Mouse (Mus musculus): ENCODE measurements around the gene Repin1.
A peak's percentile ranks its signal among the peaks of the same experiment; 100 is the strongest.

The Repin1 gene

DNA sequence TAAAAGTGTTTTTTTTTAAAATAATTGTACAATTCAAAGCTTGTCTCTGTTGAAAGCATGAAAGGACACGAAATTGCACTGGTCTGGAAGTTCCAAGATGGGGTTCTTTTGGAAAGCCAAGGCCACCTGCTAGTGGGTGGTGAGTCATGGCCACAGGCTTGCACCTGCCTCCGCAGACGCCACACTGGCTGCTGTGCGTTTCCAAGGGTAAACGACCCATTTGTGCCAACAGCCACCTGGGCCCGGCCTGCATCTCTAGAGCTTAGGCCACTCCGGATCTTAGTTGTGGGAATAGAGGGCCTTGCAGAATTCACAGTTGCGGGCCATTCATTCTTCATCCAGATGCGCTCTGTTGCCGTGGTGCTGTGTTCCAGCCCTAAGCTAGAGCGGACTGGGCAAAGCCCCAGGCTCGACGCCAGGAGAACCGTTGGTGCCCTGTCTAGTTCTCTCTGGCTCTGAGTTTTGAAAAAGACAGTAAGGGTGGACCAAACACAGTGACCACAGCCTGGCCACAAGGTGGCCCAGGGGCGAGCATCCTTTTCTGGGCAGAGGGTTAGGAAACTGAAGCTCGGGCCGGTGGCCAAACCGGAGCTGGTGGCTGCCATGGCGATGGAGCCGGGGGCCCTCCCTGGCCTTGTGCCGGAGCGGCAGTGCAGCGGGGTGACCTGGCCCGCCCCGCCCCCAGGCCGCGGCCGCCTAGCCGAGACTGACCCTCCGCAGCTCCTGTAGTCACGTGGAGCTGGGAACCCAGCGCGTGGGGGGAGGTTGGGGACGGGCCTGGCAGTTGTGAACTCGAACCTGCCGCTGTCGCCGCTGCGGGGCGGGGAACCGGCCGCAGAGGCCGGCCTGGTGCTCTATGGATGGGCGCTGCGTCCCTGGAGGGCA, at the start of gene Repin1, which contains the start of gene Gm44965:
Repin1 (plus strand) TSS at position 726 of the 885 bp plus-strand sequence.
Gm44965 (plus strand) TSS at position 784 of the 885 bp plus-strand sequence.
- peak; percentile 94 to 96 for DNase-seq

DNA sequence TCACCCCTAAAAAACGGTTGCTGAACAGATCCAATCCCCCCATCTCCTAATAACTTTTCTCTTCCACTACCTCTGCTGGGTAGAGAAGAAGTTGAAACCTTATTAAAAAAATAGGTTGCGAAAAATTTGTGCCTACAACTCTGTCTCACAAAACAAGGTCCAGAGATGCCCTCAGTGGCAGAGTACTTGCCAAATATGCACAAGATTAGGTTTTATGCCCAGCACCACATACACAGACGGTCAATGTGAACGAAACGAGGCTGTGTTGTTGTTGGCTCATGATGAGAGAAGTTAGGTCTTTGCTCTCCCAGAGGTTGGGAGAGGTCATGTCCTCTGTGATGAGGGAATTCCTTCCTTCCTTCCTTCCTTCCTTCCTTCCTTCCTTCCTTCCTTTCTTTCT, 48.4 kb upstream of the Repin1 start:
- no peak for DNase-seq

- DNase-seq: peak in 1 of 2 experiments; percentile 57
These were observed 47.4 kb upstream of the Repin1 start for GRCm38 (mm10) chr6:48546271-48546670.

DNA sequence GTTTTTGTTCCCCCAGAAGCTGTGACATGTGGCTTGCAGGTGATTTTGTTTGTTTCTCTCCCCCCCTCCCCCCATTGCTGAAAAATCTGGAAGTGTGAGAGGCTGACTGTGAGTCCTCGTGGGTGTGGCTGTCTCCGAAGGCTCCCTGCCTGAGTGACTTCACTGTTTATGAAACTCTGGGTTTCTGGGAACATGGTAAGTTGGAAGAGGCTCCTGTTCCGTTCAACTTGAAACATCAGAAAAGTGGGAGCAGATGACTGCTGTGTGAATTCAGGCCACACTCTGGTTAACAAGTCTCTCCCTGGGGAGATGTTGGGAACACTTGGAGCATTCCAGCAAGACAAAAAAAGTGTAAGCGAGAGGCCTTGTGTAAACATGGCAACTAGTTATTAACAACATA, 46.8 kb upstream of the Repin1 start:
- DNase-seq: no peak

GRCm38 (mm10) chr6:48548314-48548713, 45.4 kb upstream of the Repin1 start:
- no peak for DNase-seq

GRCm38 (mm10) chr6:48552918-48553317, 40.8 kb upstream of the Repin1 start:
- DNase-seq: peak in 1 of 2 experiments; percentile 43

- DNase-seq: no peak
These were observed 39.9 kb upstream of the Repin1 start for GRCm38 (mm10) chr6:48553819-48554218.

DNA sequence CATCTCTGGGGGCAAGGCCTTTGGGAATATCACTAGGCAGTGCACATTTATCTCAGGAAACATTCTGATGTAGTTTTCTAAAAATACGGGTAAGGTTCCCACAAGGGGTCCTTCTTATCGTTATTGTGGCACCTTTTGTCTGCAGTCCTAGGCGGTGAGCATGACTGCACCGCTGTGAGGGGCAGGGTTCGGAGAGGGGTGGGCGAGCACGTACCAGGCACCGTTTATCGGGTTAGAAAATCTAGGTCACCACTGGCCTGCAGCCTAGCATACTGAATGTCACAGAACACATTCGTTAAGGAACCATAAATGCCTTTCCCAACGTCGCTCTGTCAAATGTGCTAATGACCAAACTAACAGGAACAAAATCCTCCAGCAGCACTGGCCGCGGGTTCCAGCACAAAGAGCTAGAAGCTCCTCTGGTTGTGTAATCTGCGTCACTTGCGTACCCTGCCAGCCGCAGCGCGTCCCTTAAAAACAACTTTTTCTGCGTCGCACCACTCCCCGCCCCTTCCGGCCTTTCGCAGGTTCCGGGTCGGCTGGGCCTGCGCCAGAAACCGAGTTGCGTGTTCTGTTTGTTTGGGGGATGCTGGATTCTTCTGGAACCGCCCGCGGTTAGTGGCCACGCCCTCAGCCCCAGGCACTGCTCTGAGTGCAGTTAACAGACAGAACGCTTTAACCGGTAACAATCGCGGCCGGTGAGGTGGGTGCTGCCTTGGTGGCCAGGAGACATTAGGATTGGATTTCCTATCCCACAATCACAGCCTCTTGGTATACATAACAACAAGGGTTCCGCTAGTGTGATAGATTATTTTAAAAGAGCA, 39.2 kb upstream of the Repin1 start, which contains the start of gene Lrrc61:
Lrrc61 (plus strand) TSS at position 517 of the 824 bp plus-strand sequence.
- peak; percentile 98 to 99 for DNase-seq

- DNase-seq: peak; percentile 41 to 67
These were observed 38.4 kb upstream of the Repin1 start for GRCm38 (mm10) chr6:48555104-48555890.

DNA sequence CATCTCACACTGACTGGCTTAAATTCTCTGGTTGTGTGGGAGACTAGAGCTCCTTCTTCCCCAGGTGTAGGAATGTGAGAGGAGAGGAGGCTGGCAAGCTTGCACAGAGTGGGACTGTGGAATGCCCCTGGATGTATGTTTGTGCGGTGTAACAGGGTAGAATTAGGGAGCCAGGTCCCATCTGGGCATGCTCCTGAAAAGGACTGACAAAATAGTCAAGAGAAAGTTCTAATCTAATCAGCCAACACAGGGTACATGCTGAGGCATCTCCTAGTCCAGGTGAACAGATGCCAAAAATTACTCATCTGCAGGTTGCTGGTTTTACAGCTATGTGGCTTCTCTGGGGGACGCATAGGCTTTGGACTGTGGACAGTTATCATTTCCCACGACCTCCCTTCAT, 37.7 kb upstream of the Repin1 start:
- DNase-seq: no peak

- no peak for DNase-seq
These were observed 27.9 kb upstream of the Repin1 start for GRCm38 (mm10) chr6:48565693-48566310.

GRCm38 (mm10) chr6:48566312-48566711, 27.4 kb upstream of the Repin1 start:
- peak; percentile 61 to 76 for DNase-seq

DNA sequence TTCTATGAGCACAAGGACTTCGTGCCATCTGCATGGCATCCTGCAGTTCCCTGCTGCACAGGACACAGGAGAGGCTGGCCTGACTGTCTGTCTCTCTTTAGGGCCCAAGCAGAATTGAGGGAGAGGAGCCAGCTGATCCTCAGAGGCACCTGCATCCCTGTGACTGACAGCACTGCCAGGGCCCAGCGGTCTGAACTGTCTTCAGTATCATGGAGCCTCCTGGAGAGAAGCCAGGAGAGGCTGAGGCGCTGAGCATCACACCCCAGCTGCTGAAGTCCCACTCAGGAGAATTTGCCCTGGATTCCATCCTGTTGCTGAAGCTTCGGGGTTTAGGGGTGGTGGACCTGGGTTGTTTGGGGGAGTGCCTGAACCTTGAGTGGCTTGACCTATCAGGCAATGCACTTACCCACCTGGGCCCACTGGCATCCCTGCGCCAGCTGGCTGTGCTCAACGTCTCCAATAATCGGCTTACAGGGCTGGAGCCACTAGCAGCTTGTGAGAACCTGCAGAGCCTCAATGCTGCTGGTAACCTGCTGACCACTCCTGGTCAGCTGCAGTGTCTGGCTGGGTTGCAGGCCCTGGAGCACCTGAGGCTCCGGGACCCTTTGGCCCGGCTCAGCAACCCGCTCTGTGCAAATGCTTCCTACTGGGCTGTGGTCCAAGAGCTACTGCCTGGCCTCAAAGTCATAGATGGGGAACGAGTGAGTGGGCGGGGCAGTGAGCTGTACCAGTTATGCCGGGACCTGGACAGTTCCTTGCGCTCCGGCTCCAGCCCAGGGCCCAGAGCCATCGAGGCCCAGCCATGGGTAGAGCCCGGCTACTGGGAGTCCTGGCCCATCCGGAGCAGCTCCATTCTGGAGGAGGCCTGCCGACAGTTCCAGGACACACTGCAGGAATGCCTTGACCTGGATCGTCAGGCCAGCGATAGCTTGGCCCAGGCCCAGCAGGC, 25.4 kb upstream of the Repin1 start:
- DNase-seq: peak; percentile 30 to 58

DNA sequence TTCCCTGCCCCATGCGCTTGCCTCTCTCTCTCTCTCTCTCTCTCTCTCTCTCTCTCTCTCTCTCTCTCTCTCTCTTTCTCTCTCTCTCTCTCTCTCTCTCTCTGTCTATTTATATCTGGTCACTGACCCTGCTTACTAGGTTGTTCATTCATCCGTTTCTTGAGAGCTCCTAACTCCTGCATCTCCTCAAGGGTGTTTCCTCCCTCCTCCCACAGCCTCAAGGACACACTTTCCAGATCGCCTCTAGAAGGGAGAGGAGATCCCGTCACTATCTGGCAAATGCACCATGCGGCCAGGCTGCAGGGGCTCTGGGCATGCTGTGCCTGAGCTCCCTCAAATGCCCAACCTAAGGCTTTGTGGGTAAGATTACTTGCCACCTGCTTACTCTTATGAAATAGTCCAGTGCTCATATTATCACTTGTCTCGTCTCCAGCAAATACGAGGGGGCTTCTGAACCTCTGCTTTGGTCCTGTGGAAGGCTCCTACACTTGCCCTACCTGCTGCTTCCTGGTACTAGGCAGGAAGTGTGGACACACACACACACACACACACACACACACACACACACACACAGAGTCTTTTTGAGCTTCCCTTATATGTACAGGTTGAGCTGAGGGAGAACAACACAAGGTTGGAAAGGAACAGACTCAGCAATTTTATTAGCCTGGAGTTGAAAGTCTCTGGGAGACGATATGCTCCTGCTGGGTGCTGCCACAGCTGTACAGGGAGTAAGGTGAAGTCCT, 24.4 kb upstream of the Repin1 start:
- no peak for DNase-seq

- DNase-seq: no peak
These were observed 21.7 kb upstream of the Repin1 start for GRCm38 (mm10) chr6:48572014-48572413.

- DNase-seq: peak; percentile 64 to 74
These were observed 21.1 kb upstream of the Repin1 start, which contains the start of gene Rarres2 for GRCm38 (mm10) chr6:48572572-48573061. Gene Rarres2 (minus strand): TSS chr6:48572789.

- peak in 1 of 2 experiments; percentile 42 for DNase-seq
These were observed 20.4 kb upstream of the Repin1 start for GRCm38 (mm10) chr6:48573280-48573679.

DNA sequence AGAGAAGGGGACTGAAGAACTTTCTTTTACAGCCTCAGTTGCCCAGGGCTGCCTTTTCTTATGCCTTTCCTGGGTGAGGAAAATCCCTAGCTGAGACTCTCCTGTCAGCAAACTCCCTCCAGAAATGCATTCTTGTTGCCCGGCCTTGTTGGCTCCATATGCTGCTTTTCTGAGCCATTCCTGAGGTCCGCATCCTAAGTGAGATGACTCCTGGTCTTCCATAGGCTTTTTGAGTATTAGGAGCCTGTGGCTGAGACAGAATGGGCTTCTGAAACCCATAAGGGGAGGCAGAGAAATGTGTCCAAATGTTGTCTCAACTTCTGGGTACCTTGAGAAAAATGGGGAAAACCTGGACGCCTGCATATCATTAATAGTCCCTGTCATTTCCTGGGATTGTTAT, 19.7 kb upstream of the Repin1 start:
- no peak for DNase-seq

- DNase-seq: no peak
These were observed 14.9 kb upstream of the Repin1 start for GRCm38 (mm10) chr6:48578736-48579135.

DNA sequence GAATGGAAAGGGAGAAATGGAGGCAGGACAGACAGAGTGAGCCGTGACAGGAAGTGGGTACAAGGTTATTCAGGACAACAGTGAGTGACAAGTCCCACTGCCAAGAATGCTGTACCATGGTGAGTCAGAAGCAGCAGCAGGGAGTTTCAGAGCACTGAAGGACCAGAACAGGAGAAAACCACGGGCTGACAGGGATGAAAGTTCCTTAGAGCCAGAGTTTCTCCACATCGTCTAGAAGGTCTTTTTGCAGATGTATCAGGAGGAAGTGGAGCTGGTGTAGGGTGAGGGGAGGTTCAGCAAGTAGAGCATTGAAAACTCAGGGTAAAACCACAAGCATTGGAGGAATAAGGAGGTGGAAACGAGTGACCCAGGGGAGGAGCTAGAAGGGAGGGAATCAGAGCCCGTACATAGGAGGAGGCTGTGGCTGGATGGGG, 14.5 kb upstream of the Repin1 start:
- peak in 1 of 2 experiments; percentile 47 for DNase-seq

All from lung, postnatal 4 days (tissue).